Mouse (Mus musculus) intestine, embryonic 16.5 days (tissue): ENCODE data around the gene Olfr1137. TPM values are rescaled to one million over a fixed set of nuclear protein-coding genes. Genes with fewer than 3 reads are reported as not detected.

Source experiments
- ATAC-seq: fragments of 200-750 bp; cut with Nextera tagmentation; 2 replicates; pipeline ENCODE4 v1.8.0; 2017; ENCODE audit warnings: moderate TSS enrichment, moderate library complexity
- H3K27ac ChIP-seq: fragments of 300-500 bp; sonication (generic); 2 replicates; pipeline ENCODE4 v1.5.1; 2014; ENCODE audit warnings: mild to moderate bottlenecking, low read length
- H3K27me3 ChIP-seq: fragments of 300-500 bp; sonication (generic); replicated peaks from 2 replicates; pipeline ENCODE4 v1.6.1; 2014; ENCODE audit warnings: low read length, control low read depth, mixed read lengths; ENCODE audit not compliant: control insufficient read depth, insufficient read depth
- H3K36me3 ChIP-seq: fragments of 300-500 bp; sonication (generic); 2 replicates; pipeline ENCODE4 v1.6.1; 2014; ENCODE audit warnings: low read length, control low read depth; ENCODE audit not compliant: control insufficient read depth, insufficient read depth
- H3K4me1 ChIP-seq: fragments of 300-500 bp; sonication (generic); 2 replicates; pipeline ENCODE4 v1.6.1; 2014; ENCODE audit warnings: low read length, control low read depth, mixed read lengths; ENCODE audit not compliant: control insufficient read depth, insufficient read depth
- H3K4me2 ChIP-seq: fragments of 300-500 bp; sonication (generic); 2 replicates; pipeline ENCODE4 v1.6.1; 2014; ENCODE audit warnings: low read depth, low read length, control low read depth
- H3K4me3 ChIP-seq: fragments of 300-500 bp; sonication (generic); 2 replicates; pipeline ENCODE4 v1.5.1; 2014; ENCODE audit warnings: mild to moderate bottlenecking, low read length
- H3K9ac ChIP-seq: fragments of 300-500 bp; sonication (generic); 2 replicates; pipeline ENCODE4 v1.6.1; 2014; ENCODE audit warnings: low read depth, low read length
- H3K9me3 ChIP-seq: fragments of 300-500 bp; sonication (generic); 2 replicates; pipeline ENCODE4 v1.6.1; 2016; ENCODE audit warnings: low read length, control low read depth; ENCODE audit not compliant: control insufficient read depth
- WGBS: fragments of 180-500 bp; shearing (Covaris S2); extraction: QIAGEN DNeasy Blood & Tissue Kit; methylation state at CpG from one replicate; pipeline ENCODE4 v1.1.7; 2014; 5-methylcytosine and 5-hydroxymethylcytosine counted together
- polyA plus RNA-seq: library from polyadenylated mRNA; unstranded; fragments of >200 nt; fragmentation: Nextera tagmentation; extraction: Ambion mirVana; gene quantifications from 2 replicates; pipeline ENCODE4 v1.2.1, GENCODE M21; 2015

Gene Olfr1137
- not detected in 2 replicates for polyA plus RNA-seq

DNA sequence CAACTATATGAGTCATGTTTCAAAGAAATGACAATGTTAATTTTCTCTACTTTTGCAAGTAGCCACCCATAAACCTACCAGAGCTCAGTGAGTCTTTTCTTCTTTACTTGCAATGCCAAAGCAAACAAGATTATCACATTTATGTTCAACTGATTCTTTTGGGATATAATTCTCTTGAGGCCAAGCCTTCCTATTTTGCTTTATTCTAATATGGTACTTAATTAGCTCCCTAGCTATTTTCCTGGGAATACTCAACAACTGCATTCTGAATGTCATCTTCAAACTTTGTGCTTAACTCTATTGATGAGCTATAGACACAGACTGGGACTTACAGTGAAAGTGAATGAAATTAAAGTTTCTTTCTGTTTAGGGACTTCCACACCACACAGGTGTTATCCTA, at the start of gene Olfr1137:
Olfr1137 (minus strand) TSS at position 101 of the 400 bp plus-strand sequence.
- no peaks in the 10 kb centered on the region for H3K9me3 ChIP-seq
- no peak within 1 kb of the TSS for H3K4me3 ChIP-seq
- no peak within 1 kb of the TSS for H3K9ac ChIP-seq
- no peaks in the 10 kb centered on the region for H3K4me1 ChIP-seq
- ATAC-seq: no peak
- no peaks in the 10 kb centered on the region for H3K27me3 ChIP-seq
- H3K27ac ChIP-seq: no peak within 1 kb of the TSS
- no peaks in the 10 kb centered on the region for H3K36me3 ChIP-seq
- H3K4me2 ChIP-seq: no peak within 1 kb of the TSS

DNA sequence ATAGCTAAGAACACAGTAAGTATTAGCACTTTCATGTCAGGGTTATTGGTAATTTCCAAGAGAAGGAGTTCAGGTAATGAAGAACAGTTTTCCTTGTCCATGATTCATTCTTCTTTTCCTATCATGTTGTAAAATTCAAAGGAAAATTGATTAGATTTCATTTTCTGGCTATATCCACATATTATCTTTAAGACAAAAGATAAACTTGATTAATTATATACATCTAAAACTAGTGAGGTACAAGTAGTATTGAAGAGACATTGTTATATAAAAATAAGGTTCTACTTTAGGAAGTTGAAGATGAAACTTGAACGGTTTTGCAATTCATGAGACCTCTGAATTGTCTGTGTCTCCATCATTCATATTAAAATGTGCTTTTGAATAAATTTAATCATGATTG, 40.9 kb upstream of the Olfr1137 start, which contains the start of gene Olfr1141:
Olfr1141 (minus strand) TSS at position 101 of the 400 bp plus-strand sequence.
- no peaks in the 10 kb centered on the region for H3K9me3 ChIP-seq
- no peak within 1 kb of the TSS for H3K9ac ChIP-seq
- ATAC-seq: no peak
- H3K4me2 ChIP-seq: no peak within 1 kb of the TSS
- H3K36me3 ChIP-seq: no peaks in the 10 kb centered on the region
- no peak within 1 kb of the TSS for H3K27ac ChIP-seq
- 92% methylated on average over 1 of the region's 1 CpGs for WGBS
- H3K27me3 ChIP-seq: no peaks in the 10 kb centered on the region
- H3K4me3 ChIP-seq: no peak within 1 kb of the TSS
- no peaks in the 10 kb centered on the region for H3K4me1 ChIP-seq

DNA sequence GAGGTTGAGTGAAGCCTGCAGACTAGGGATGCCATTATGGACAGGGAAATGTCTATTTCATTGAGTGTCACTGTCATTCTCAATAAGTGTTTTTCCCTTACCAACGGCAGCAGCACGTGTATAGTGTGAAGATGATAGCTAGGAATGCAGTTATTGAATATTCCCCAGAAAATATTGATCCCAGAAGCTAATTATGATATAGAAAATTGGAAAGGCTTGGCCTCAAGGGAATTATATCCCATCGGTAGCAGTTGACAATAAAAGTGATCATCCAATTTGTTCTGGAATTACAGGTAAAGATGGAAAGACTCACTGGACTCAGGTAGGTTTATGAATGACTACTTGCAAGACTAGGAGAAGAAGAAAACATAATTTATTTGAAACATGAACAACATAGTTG, 30.5 kb upstream of the Olfr1137 start, which contains the start of gene Olfr1140:
Olfr1140 (plus strand) TSS at position 301 of the 400 bp plus-strand sequence.
- 74% methylated on average over 3 of the region's 3 CpGs for WGBS
- no peak for ATAC-seq
- no peak within 1 kb of the TSS for H3K9ac ChIP-seq

DNA sequence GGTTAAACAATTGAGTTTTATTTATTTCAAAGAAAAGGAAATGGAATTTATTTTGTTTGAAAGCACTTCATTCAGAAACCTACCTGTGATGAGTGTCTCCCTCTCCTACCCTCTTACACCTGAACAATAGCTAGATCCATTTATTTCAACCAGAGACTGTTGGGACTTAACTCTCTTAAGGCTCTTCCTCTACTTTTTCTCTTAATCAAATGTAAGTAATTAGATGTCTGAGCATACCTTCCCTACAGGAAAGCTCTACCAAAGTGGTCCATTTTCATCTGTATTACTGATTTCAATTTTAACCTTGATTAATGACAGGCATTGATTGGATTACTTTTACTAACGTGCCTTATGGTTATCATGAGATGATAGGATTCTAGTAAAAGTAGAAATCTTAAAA, 26.9 kb upstream of the Olfr1137 start, which contains the start of gene Olfr1138:
Olfr1138 (minus strand) TSS at position 101 of the 400 bp plus-strand sequence.
- Histone ChIP-seq H3K4me2 (no peak within 1 kb of the TSS), H3K9ac (no peak within 1 kb of the TSS), H3K27me3 (no peaks in the 10 kb centered on the region), H3K9me3 (no peaks in the 10 kb centered on the region), H3K4me3 (no peak within 1 kb of the TSS), H3K27ac (no peak within 1 kb of the TSS), H3K36me3 (no peaks in the 10 kb centered on the region), H3K4me1 (no peaks in the 10 kb centered on the region)
- WGBS: 89% methylated on average over 1 of the region's 1 CpGs
- no peak for ATAC-seq

More for the DNA sequence above, 30.5 kb upstream of the Olfr1137 start, which contains the start of gene Olfr1140:
- no peaks in the 10 kb centered on the region for H3K9me3 ChIP-seq
- no peak within 1 kb of the TSS for H3K4me2 ChIP-seq
- no peak within 1 kb of the TSS for H3K4me3 ChIP-seq
- H3K36me3 ChIP-seq: no peaks in the 10 kb centered on the region
- no peaks in the 10 kb centered on the region for H3K27me3 ChIP-seq
- H3K27ac ChIP-seq: no peak within 1 kb of the TSS
- H3K4me1 ChIP-seq: no peaks in the 10 kb centered on the region

DNA sequence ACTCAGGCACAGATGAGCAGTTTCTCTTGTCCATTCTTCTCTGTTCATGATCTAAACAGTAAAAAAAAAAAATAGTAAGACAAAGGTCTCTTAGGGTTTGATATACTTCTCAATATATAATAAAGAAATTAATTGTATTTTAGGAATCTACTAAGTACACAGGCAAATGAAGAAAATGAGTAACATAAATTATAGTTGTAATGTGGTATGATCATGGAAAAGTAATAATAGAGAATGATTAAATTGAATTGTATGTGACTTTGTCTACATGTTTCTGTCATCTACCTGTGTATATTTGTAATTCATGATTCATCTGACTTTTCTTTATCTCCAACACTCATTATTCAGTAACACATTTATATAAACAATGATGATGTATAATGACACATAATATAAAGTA, 19.1 kb downstream of the Olfr1137 start, which contains the start of gene Olfr1136:
Olfr1136 (minus strand) TSS at position 101 of the 400 bp plus-strand sequence.
- ATAC-seq: no peak
- no peak within 1 kb of the TSS for H3K27ac ChIP-seq
- H3K4me2 ChIP-seq: no peak within 1 kb of the TSS
- no peak within 1 kb of the TSS for H3K9ac ChIP-seq
- H3K9me3 ChIP-seq: no peaks in the 10 kb centered on the region
- H3K4me1 ChIP-seq: no peaks in the 10 kb centered on the region
- no peaks in the 10 kb centered on the region for H3K36me3 ChIP-seq
- H3K27me3 ChIP-seq: no peaks in the 10 kb centered on the region
- H3K4me3 ChIP-seq: no peak within 1 kb of the TSS

DNA sequence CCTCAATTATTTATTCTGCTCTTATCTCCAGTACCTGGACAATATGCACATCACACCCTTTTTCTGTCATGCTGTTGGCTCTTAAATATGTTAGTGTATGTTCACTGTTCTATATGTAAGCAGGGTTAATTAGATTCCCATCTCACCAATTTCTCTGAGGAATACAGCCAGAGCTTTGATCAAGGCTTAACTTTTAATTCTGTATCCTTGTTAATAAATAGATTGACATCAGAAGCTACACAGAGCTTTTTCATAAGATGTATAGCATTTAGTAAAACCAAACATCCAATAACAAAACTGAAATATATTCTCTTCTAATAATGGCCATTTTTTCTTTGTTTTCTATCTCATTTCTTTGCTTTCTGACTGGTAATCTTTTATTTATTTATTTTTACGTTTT, 39.4 kb downstream of the Olfr1137 start, which contains the start of gene Olfr1135:
Olfr1135 (minus strand) TSS at position 101 of the 400 bp plus-strand sequence.
- Histone ChIP-seq H3K4me2 (no peak within 1 kb of the TSS), H3K9me3 (no peaks in the 10 kb centered on the region), H3K36me3 (no peaks in the 10 kb centered on the region), H3K27ac (no peak within 1 kb of the TSS), H3K27me3 (no peaks in the 10 kb centered on the region), H3K9ac (no peak within 1 kb of the TSS), H3K4me1 (no peaks in the 10 kb centered on the region), H3K4me3 (no peak within 1 kb of the TSS)
- ATAC-seq: no peak
- 17% methylated on average over 1 of the region's 1 CpGs for WGBS

Other genes with a start within 250 kb of the Olfr1137 start
- not detected in 2 replicates for gene Pramel7, start 216.1 kb downstream of the Olfr1137 start, polyA plus RNA-seq
- not detected in 2 replicates for gene Pramel6, start 206.6 kb downstream of the Olfr1137 start, polyA plus RNA-seq
- not detected in 2 replicates for gene Olfr153, start 181.4 kb downstream of the Olfr1137 start, polyA plus RNA-seq
- not detected in 2 replicates for gene Olfr1128, start 167.6 kb downstream of the Olfr1137 start, polyA plus RNA-seq
- not detected in 2 replicates for gene Olfr1129, start 139.3 kb downstream of the Olfr1137 start, polyA plus RNA-seq
- gene Olfr1130, start 107.0 kb downstream of the Olfr1137 start, polyA plus RNA-seq: not detected in 2 replicates
- gene Olfr1131, start 86.1 kb downstream of the Olfr1137 start, polyA plus RNA-seq: not detected in 2 replicates
- gene Olfr1132, start 75.6 kb downstream of the Olfr1137 start, polyA plus RNA-seq: not detected in 2 replicates
- gene Olfr1133, start 65.8 kb downstream of the Olfr1137 start, polyA plus RNA-seq: not detected in 2 replicates
- not detected in 2 replicates for gene Olfr1134, start 54.7 kb downstream of the Olfr1137 start, polyA plus RNA-seq
- gene Olfr1135, start 39.5 kb downstream of the Olfr1137 start, polyA plus RNA-seq: not detected in 2 replicates
- gene Olfr1136, start 19.2 kb downstream of the Olfr1137 start, polyA plus RNA-seq: not detected in 2 replicates
- not detected in 2 replicates for gene Olfr1138, start 26.8 kb upstream of the Olfr1137 start, polyA plus RNA-seq
- not detected in 2 replicates for gene Olfr1140, start 30.6 kb upstream of the Olfr1137 start, polyA plus RNA-seq
- not detected in 2 replicates for gene Olfr1141, start 40.8 kb upstream of the Olfr1137 start, polyA plus RNA-seq
- not detected in 2 replicates for gene Olfr152, start 66.3 kb upstream of the Olfr1137 start, polyA plus RNA-seq
- gene Olfr1143, start 87.4 kb upstream of the Olfr1137 start, polyA plus RNA-seq: not detected in 2 replicates
- not detected in 2 replicates for gene Olfr1145, start 96.6 kb upstream of the Olfr1137 start, polyA plus RNA-seq
- not detected in 2 replicates for gene Olfr1148, start 117.4 kb upstream of the Olfr1137 start, polyA plus RNA-seq
- not detected in 2 replicates for gene Olfr1150-ps1, start 130.8 kb upstream of the Olfr1137 start, polyA plus RNA-seq
- not detected in 2 replicates for gene Olfr1151, start 142.7 kb upstream of the Olfr1137 start, polyA plus RNA-seq
- gene Olfr1152, start 153.3 kb upstream of the Olfr1137 start, polyA plus RNA-seq: not detected in 2 replicates
- gene Olfr1153, start 181.8 kb upstream of the Olfr1137 start, polyA plus RNA-seq: not detected in 2 replicates
- not detected in 2 replicates for gene Olfr1154, start 192.0 kb upstream of the Olfr1137 start, polyA plus RNA-seq
- gene Olfr1155, start 232.0 kb upstream of the Olfr1137 start, polyA plus RNA-seq: not detected in 2 replicates
- gene Olfr1156, start 239.9 kb upstream of the Olfr1137 start, polyA plus RNA-seq: not detected in 2 replicates